Mouse (Mus musculus) stomach, embryonic 15.5 days (tissue): ENCODE data around the gene Iqcf4. TPM values are rescaled to one million over a fixed set of nuclear protein-coding genes. Genes with fewer than 3 reads are reported as not detected.
"Not testable (repeated sequence)": the region's sequence is repeated elsewhere in the genome, so short reads cannot be mapped to it uniquely, and the experiment has no call there.

ENCODE experiments used
- ATAC-seq: fragments of 200-750 bp; cut with Nextera tagmentation; 2 replicates; pipeline ENCODE4 v1.8.0; 2017; ENCODE audit warnings: low read depth, moderate number of reproducible peaks, moderate TSS enrichment; ENCODE audit not compliant: insufficient read depth, low FRiP score
- H3K27ac ChIP-seq: fragments of 300-500 bp; sonication (generic); 2 replicates; pipeline ENCODE4 v1.5.1; 2015; ENCODE audit warnings: mild to moderate bottlenecking, inconsistent platforms
- H3K27me3 ChIP-seq: fragments of 300-500 bp; sonication (generic); replicated peaks from 2 replicates; pipeline ENCODE4 v1.6.1; 2015; ENCODE audit warnings: inconsistent platforms
- H3K36me3 ChIP-seq: fragments of 300-500 bp; sonication (generic); 2 replicates; pipeline ENCODE4 v1.6.1; 2015; ENCODE audit warnings: inconsistent platforms
- H3K4me1 ChIP-seq: fragments of 300-500 bp; sonication (generic); 2 replicates; pipeline ENCODE4 v1.6.1; 2015; ENCODE audit warnings: inconsistent platforms
- H3K4me2 ChIP-seq: fragments of 300-500 bp; sonication (generic); 2 replicates; pipeline ENCODE4 v1.6.1; 2015; ENCODE audit warnings: mild to moderate bottlenecking, inconsistent platforms
- H3K4me3 ChIP-seq: fragments of 300-500 bp; sonication (generic); replicated peaks from 2 replicates; pipeline ENCODE4 v1.5.1; 2015; ENCODE audit warnings: inconsistent platforms
- H3K9ac ChIP-seq: fragments of 300-500 bp; sonication (generic); 2 replicates; pipeline ENCODE4 v1.6.1; 2015; ENCODE audit warnings: inconsistent platforms
- H3K9me3 ChIP-seq: fragments of 300-500 bp; sonication (generic); 2 replicates; pipeline ENCODE4 v1.6.1; 2016; ENCODE audit warnings: inconsistent platforms
- WGBS: fragments of 180-500 bp; shearing (Covaris S2); methylation state at CpG from one replicate; pipeline ENCODE4 v1.1.7; 2015; 5-methylcytosine and 5-hydroxymethylcytosine counted together
- polyA plus RNA-seq: library from polyadenylated mRNA; unstranded; fragments of >200 nt; fragmentation: Nextera tagmentation; extraction: Ambion mirVana; gene quantifications from 2 replicates; pipeline ENCODE4 v1.2.1, GENCODE M21; 2015

Gene Iqcf4
- polyA plus RNA-seq: not detected in 2 replicates

DNA sequence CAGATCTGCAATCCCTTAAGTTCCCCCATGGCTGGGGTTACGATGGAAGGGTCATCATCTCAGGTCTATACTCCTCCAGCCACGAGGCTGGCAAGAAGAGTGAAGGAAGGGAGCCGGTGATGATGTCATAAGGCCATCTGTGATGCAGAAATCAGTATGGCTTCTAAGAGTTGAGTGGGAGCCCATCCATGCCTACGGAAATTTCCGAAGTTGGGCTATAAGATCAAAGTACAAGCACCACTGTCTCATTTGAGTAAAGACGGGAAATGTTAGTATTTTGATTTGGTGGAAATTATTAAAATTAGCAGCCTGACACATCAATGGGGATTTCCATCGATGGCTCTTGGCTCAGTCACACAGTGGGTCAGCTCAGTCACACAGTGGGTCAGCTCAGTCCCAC is at the start of gene Iqcf4:
Gene Iqcf4 (minus strand): TSS at position 101 of the 400 bp plus-strand sequence.
- ATAC-seq: no peak
- WGBS: 88% methylated on average over 7 of the region's 7 CpGs
- H3K36me3 ChIP-seq: no peaks in the 10 kb centered on the region
- H3K4me2 ChIP-seq: no peak within 1 kb of the TSS
- H3K27me3 ChIP-seq: no peaks in the 10 kb centered on the region
- no peak within 1 kb of the TSS for H3K27ac ChIP-seq
- H3K9ac ChIP-seq: no peak within 1 kb of the TSS
- no peak within 1 kb of the TSS for H3K4me3 ChIP-seq
- H3K9me3 ChIP-seq: no peaks in the 10 kb centered on the region
- no peaks in the 10 kb centered on the region for H3K4me1 ChIP-seq

DNA sequence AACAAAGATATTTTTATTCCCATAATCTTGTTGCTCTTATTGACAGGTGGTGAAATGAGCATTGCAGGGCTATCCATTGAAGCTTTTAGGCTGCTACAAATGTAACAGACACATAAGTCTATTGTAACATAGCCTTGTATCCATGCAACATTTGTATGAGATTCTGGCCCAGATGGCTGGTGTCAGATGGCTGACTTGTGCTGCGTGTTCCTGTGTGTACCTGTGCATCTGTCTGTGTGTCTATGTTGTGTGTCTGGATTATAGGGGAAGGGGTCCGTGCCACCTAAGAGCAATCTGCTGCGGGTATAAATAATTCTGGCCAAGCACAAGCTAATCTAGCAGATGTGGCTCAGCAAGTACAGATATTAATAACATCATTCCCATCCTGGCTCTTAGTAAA is 46.7 kb upstream of the Iqcf4 start:
- Histone ChIP-seq H3K27me3 (no peaks in the 10 kb centered on the region), H3K9ac (no peak overlapping the region), H3K4me2 (no peak overlapping the region), H3K4me3 (no peak overlapping the region), H3K27ac (no peak overlapping the region), H3K9me3 (no peaks in the 10 kb centered on the region), H3K36me3 (no peaks in the 10 kb centered on the region), H3K4me1 (no peaks in the 10 kb centered on the region)
- 85% methylated on average over 3 of the region's 3 CpGs for WGBS
- no peak for ATAC-seq

DNA sequence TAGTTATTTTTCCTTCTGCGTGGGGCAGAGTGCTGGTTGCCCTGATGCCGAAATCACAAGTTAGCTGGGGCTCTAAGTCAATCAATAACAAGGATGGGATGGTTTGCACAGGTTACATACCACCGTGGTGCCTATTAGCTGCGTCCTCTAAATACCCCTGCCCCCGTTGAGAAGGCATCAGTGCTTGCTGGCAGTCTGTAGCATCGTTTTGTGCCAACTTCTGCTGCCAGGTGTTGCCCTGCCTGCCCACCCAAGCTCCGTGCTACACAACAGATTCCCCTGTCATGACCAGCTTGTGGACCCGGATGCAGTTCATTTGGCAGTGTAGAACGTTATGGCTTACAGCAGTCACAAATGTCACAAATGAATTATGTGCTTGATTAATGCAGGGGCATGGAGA is 45.5 kb upstream of the Iqcf4 start:
- H3K4me2 ChIP-seq: no peak overlapping the region
- ATAC-seq: no peak
- H3K4me1 ChIP-seq: no peaks in the 10 kb centered on the region
- H3K27me3 ChIP-seq: no peaks in the 10 kb centered on the region
- WGBS: 70% methylated on average over 9 of the region's 9 CpGs
- H3K27ac ChIP-seq: no peak overlapping the region
- H3K9me3 ChIP-seq: no peaks in the 10 kb centered on the region
- H3K36me3 ChIP-seq: no peaks in the 10 kb centered on the region
- no peak overlapping the region for H3K4me3 ChIP-seq
- no peak overlapping the region for H3K9ac ChIP-seq

DNA sequence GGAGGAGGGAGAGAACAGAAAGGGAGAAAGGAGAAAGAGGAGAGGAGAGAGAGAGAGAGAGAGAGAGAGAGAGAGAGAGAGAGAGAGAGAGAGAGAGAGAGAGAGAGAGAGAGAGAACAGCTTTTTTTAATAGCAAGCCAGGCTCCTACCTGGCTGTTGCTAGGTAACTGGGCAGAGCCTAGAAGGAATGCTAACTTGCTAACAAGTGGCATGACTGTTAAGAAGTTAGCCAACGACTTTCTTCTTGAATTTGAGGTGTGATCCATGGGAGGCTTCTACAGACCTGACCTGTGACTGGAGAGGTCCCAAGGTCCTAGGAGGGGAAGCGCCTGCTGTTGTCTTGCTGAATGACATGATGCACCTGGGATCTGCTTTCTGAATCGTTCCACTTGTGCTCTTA is 43.8 kb upstream of the Iqcf4 start:
- Histone ChIP-seq H3K9me3 (no peaks in the 10 kb centered on the region), H3K27me3 (no peaks in the 10 kb centered on the region), H3K36me3 (no peaks in the 10 kb centered on the region), H3K4me2 (no peak overlapping the region), H3K9ac (no peak overlapping the region), H3K4me1 (no peaks in the 10 kb centered on the region), H3K27ac (no peak overlapping the region), H3K4me3 (no peak overlapping the region)
- no peak for ATAC-seq
- WGBS: 24% methylated on average over 3 of the region's 3 CpGs

DNA sequence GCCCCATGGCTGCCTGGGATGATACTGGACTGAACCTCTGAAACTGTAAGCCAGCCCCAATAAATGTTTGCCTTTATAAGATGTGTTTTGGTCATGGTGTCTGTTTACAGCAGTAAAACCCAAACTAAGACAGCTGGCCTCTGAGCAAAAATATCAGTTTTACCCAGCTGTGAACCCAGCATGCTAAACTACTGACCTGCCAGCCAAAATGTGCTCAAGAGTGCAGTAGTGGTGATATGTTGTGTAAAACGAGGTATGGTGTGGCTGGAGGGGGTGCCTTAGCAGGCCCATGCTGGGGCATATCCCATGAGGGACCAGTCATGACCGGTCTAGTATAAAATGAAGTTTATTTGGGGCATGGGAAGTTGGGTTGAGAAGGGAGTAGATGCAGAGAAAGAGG is 43.2 kb upstream of the Iqcf4 start:
- Histone ChIP-seq H3K4me2 (no peak overlapping the region), H3K4me3 (no peak overlapping the region), H3K9ac (no peak overlapping the region), H3K4me1 (no peaks in the 10 kb centered on the region), H3K36me3 (no peaks in the 10 kb centered on the region), H3K27ac (no peak overlapping the region), H3K27me3 (no peaks in the 10 kb centered on the region), H3K9me3 (no peaks in the 10 kb centered on the region)
- ATAC-seq: no peak
- 67% methylated on average over 2 of the region's 2 CpGs for WGBS

DNA sequence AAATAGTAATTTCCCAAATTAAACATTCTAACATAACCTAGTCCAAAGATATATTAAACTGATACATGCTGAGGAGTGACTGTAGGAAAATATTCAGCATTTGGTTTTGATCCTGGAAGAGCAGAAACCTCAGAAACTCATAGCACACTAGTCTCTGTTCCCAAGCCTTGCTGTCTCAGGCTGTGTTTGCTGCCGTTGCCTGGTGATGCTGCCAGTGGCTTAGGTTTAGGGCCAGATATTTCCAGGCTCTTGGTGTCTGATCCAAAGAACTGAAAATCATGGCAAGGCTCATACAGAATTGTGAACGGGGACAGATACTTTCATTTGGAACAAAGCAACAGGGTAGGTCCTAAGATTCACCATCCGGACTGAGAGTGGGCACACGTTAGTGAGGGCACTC is 39.9 kb upstream of the Iqcf4 start:
- Histone ChIP-seq H3K36me3 (no peaks in the 10 kb centered on the region), H3K27ac (no peak overlapping the region), H3K9me3 (no peaks in the 10 kb centered on the region), H3K9ac (no peak overlapping the region), H3K4me2 (no peak overlapping the region), H3K27me3 (no peaks in the 10 kb centered on the region), H3K4me3 (no peak overlapping the region), H3K4me1 (no peaks in the 10 kb centered on the region)
- no peak for ATAC-seq
- 81% methylated on average over 4 of the region's 4 CpGs for WGBS

DNA sequence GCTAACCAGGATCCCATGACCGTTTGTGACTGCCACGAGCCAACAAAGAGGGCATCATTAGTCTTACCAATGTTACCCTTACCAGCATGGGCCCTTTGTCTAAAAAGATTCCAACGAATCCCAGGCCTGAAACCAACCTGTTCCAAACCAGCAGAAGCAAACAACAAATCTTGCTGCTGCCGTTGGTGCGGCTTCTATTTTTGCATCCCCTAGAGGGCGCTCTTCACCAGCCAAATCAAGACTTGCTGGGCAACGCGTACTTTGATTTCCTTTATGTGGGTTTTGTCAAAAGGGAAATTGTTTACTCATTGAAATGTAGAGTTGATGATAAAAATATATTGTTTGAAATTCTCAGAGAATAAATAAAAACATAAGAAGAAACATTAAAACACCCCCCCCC is 29.8 kb upstream of the Iqcf4 start:
- no peak for ATAC-seq

DNA sequence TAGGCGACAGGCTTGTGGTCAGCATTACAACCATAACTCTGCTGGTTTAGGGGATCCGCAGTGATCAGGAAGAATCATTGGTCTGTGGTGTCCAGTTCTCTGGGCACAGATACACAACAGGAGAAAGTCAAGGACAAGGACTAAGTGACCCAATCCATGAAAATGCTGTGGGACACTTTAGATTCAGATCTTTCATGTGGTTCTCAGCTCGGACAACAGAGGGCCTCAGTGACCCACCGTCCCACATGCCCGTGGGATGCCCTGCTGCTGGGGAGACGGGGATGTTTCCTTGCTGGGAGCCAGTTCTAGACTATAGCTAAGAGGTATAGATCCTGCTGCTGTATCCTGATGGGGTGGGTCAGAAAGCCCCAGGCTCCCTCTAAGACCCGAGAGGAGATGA is 27.7 kb upstream of the Iqcf4 start:
- Histone ChIP-seq H3K36me3 (no peaks in the 10 kb centered on the region), H3K9me3 (no peaks in the 10 kb centered on the region), H3K27ac (no peak overlapping the region), H3K4me2 (no peak overlapping the region), H3K9ac (no peak overlapping the region), H3K4me1 (no peaks in the 10 kb centered on the region), H3K27me3 (no peaks in the 10 kb centered on the region), H3K4me3 (no peak overlapping the region)
- no peak for ATAC-seq
- 44% methylated on average over 7 of the region's 7 CpGs for WGBS

More for the DNA sequence above, 29.8 kb upstream of the Iqcf4 start:
- no peak overlapping the region for H3K4me2 ChIP-seq
- no peak overlapping the region for H3K4me3 ChIP-seq
- H3K36me3 ChIP-seq: no peaks in the 10 kb centered on the region
- H3K4me1 ChIP-seq: no peaks in the 10 kb centered on the region
- H3K9ac ChIP-seq: no peak overlapping the region
- H3K27ac ChIP-seq: no peak overlapping the region
- H3K9me3 ChIP-seq: no peaks in the 10 kb centered on the region
- no peaks in the 10 kb centered on the region for H3K27me3 ChIP-seq
- WGBS: 20% methylated on average over 8 of the region's 8 CpGs

DNA sequence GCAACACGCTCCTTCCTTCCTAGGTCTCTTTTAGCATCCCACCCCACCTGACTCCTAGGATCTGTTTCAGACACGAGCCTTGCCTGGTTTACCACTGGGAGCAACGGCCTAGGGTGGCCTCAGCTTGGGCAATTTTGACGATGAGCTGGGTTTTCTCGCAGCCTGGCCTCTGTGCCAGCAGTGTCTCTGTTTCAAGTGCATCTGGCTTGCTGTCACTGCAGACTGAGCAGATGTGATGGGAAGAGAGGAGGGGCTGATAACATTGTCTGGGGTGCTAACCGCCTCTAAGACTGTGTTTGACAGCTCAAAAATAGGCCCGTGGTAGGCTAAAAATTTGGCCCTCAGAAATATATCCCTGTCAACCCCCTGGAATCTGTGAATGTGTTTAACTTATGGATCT is 25.0 kb upstream of the Iqcf4 start:
- no peaks in the 10 kb centered on the region for H3K4me1 ChIP-seq
- ATAC-seq: no peak
- no peak overlapping the region for H3K4me3 ChIP-seq
- H3K9me3 ChIP-seq: no peaks in the 10 kb centered on the region
- H3K9ac ChIP-seq: no peak overlapping the region
- H3K27ac ChIP-seq: no peak overlapping the region
- WGBS: 71% methylated on average over 7 of the region's 7 CpGs
- H3K4me2 ChIP-seq: no peak overlapping the region
- H3K27me3 ChIP-seq: no peaks in the 10 kb centered on the region
- H3K36me3 ChIP-seq: no peaks in the 10 kb centered on the region

DNA sequence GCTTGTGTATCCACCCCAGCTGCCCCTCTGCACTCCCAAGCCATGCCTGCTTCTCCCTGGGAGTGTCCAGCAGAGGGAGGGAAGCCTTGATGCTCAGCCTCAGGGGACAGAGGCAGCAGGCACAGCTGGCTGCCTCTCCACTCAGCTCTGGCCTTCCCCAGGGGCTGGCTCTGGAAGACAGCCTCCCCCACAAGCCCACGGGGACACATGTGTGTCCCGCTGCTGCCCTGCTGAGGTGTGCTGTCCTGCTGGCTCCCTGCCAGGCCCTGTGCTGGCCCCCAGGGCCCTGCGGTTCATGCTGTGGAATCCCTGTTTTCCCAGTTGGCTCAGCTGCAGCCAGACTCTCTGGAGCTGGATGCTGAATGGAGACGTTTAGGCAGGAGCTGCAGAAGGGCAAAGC is 24.6 kb upstream of the Iqcf4 start:
- not testable (repeated sequence) for H3K27ac ChIP-seq, H3K9me3 ChIP-seq, H3K27me3 ChIP-seq, H3K9ac ChIP-seq, H3K4me3 ChIP-seq, H3K4me1 ChIP-seq, H3K4me2 ChIP-seq, H3K36me3 ChIP-seq
- ATAC-seq: peak; percentile 18; the same call in 1 of the 2 replicates
- 14% methylated on average over 4 of the region's 4 CpGs for WGBS

DNA sequence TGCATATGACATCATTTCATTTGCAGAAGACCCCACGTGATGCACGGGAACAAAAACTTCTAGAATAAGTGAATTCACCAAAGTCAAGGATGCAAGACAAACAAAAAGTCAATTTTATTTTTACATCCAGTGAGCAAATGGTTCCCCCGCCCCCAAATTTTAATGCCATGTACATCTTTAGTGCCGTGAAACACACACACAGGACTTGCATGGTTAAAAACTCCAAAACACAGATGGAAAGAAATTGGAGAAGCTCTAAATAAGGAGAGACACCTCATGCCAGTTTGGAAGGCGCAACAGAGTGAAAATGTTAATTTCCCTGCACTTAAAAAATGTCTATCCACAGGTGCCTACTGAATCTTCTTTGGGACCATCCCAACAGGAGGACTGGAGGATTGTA is 21.4 kb upstream of the Iqcf4 start:
- no peak for ATAC-seq
- no peak overlapping the region for H3K9ac ChIP-seq
- no peak overlapping the region for H3K27ac ChIP-seq
- no peaks in the 10 kb centered on the region for H3K36me3 ChIP-seq
- no peak overlapping the region for H3K4me2 ChIP-seq
- H3K9me3 ChIP-seq: no peaks in the 10 kb centered on the region
- no peak overlapping the region for H3K4me3 ChIP-seq
- no peaks in the 10 kb centered on the region for H3K27me3 ChIP-seq
- WGBS: 88% methylated on average over 5 of the region's 5 CpGs
- no peaks in the 10 kb centered on the region for H3K4me1 ChIP-seq

DNA sequence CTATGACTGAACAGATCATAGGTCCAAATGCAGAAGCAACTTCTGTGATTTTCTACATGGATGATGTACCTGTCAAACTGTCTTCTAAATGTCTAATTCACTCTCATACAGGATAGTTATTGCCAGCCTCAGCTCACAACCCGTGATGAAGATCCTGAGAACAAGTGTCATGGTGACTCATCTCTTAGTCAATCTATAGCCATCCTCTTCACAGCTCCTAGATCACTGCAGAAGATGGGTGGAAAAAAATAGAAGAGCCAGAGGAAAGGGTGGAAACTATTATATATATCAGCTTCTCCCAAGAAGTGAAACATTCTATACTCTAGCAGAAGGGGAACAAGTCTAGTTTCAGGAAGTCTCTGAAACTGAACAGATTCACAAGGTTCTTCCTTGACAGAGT is 11.8 kb upstream of the Iqcf4 start:
- 57% methylated on average over 1 of the region's 1 CpGs for WGBS
- H3K9me3 ChIP-seq: no peaks in the 10 kb centered on the region
- no peak overlapping the region for H3K4me3 ChIP-seq
- no peak overlapping the region for H3K9ac ChIP-seq
- no peak for ATAC-seq
- no peaks in the 10 kb centered on the region for H3K27me3 ChIP-seq
- no peak overlapping the region for H3K4me2 ChIP-seq
- H3K36me3 ChIP-seq: no peaks in the 10 kb centered on the region
- H3K27ac ChIP-seq: no peak overlapping the region
- H3K4me1 ChIP-seq: no peaks in the 10 kb centered on the region

DNA sequence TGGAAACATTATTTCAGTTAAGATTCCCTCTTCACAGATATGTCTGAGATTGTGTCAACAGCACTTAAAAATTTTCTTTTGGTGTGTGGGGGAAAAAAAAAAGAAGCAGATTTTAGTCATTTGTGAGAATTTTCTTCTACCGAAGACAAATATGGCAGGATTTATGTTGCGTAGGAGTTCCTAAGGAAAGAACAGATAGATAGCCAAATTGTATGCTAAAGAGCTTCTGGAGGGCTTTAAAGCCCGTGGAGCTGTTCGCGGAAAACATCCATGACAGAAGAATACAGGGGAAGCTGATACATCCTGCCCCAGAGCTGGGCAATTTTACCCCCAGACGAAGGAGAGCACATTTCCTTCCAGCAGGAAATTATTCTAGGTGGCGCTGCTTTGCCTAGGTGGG is 9.2 kb upstream of the Iqcf4 start:
- Histone ChIP-seq H3K4me2 (no peak overlapping the region), H3K27ac (no peak overlapping the region), H3K4me3 (no peak overlapping the region), H3K9ac (no peak overlapping the region), H3K4me1 (no peaks in the 10 kb centered on the region), H3K9me3 (no peaks in the 10 kb centered on the region), H3K36me3 (no peaks in the 10 kb centered on the region), H3K27me3 (no peaks in the 10 kb centered on the region)
- ATAC-seq: no peak
- 75% methylated on average over 7 of the region's 7 CpGs for WGBS
